Mouse (Mus musculus) layer of hippocampus, adult 6 months (tissue): ENCODE results near the gene Klk11. TPM values are rescaled to one million over a fixed set of nuclear protein-coding genes. Genes with fewer than 3 reads are reported as not detected.

Experiments used
- long read RNA-seq, 2 experiments: library from polyadenylated mRNA; unstranded; transcript quantifications; one replicate each; pipeline ENCODE4 v2.0.0; 2019 to 2020
- polyA plus RNA-seq: library from polyadenylated mRNA; unstranded; fragments of <200 nt; fragmentation: Nextera tagmentation; gene quantifications from 2 replicates; pipeline ENCODE4 v1.2.3, GENCODE M21; 2021

The Klk11 gene
- polyA plus RNA-seq, result not detected in 2 replicates
- long read RNA-seq, experiment 1, result 0 reads
- long read RNA-seq, experiment 2, result 0 reads

DNA sequence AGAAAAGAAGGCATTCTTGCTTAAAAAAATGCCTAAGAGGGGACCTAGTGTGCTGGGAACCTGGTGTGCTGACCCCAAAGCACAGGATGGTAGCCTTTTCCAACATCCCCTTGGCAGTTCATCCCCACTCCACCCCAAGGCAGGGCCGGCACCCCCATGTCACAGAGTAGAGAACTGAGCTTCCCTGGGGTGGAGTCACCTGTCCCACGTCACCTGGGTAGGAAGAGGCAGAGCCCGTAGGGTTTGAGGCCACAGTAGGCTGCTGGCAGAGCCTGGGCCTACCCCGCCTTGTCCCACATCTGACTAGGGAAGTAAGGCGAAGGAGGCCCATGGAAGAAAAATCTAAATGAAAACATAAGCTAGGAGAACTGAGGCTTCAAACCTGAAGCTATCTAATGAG is at the start of gene Klk11:
Klk11 (plus strand) TSS at position 241 of the 400 bp plus-strand sequence.

DNA sequence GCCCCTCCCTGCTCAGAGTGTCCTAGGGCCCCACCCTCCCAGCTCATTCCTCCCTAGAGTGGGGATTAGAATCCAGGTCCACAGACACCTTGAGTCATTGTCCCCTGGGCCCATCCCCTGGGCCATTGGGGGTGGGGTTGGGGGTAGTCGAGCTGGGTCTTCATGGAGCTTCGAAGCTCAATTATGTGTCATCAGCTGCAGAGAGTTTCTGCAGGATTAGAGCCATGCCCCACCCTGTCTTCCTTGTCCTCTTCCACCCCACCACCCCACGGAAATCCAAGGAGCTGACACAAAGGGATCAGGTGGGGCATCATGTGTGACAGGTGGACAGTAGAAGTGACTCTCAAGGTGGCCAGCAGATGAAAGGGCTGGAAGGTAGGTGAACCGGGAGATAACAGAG is 5.8 kb upstream of the Klk11 start, which contains the start of gene Klk12:
Klk12 (plus strand) TSS at position 301 of the 400 bp plus-strand sequence.

DNA sequence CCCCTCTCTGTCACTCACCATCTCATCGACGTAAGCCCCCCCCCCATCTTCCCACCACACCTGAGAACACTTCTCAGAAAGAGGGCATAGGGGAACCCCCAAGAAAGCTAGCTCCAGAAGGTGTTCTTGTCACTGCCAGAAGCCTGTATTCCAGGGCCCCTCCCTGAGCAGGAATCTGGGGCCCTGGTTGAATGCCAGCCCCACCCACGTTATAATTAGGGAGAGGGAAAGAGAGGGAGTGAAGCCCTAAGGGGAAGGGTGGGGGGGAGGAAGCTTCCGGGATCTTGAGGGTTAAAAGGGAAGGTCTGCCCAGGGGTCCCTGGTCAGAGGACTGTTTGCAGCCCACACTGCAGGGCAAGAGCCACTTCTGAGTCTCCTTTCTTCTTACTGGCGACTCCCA is 6.3 kb downstream of the Klk11 start, which contains the start of gene Klk10:
Klk10 (plus strand) TSS at position 290 of the 400 bp plus-strand sequence.

DNA sequence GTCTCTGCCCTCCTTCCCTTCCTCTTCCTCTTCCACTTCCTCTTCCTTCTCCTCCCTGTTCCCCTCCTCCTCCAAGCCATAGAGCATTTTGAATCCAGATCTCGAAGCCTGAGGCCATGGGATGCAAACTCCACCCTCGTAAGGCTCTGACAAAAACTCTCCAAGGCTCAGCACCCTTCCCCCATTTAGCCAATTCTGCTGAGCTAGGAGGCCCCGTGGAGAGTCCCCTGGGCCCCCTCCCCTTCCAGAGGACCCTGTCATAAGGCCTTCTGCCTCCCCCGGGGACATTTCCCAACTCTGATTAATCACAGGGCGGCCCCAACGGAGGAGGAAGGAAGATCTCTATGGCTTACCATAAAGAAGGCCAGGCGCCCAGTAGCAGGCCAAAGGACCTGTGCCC is 17.2 kb downstream of the Klk11 start, which contains the start of gene Klk9:
Klk9 (plus strand) TSS at position 301 of the 400 bp plus-strand sequence.

DNA sequence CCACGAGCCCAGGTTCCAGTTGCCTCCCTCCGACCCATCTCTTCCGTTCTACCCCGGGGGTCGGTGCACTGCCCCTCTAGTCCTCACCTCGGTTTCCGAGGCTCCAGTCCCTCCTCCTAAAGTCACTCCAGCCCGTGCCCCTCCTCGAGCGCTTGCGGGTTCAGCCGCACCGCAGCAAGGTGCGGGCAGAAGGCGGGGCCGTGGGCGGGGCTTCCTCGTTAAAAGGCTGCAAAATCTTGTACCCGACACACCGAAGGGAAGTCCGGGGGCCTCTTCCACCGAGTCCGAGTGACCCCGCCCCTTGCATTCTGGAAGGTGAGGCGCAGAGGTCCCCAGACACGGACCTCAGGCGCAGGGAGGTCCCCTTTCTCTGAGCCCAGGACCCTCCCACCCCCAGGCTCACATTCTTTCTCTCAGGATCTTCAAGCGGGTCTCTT is 22.9 kb downstream of the Klk11 start, which contains the start of gene Klk8:
Klk8 (plus strand) TSS at position 245 of the 437 bp plus-strand sequence.

DNA sequence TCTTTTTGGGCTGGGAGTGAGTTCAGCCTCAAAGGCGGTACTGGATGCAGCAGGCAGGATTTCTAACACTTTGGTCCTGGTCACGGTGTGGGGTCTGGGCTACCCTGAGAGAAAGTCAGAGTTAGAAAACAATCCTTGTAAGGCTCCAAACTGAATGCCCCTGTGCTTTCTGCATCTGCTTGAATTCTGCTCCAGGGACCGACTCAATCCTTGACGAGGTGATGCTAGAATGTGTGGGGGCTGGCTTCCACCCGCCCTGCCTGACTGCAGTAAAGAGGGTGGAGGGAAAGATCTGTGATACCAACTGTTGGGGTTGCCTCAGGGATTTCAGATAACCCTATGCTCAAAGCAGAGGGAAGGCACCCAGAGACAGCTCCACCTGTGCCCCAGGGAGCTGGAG is 36.6 kb downstream of the Klk11 start, which contains the start of gene Klk7:
Klk7 (plus strand) TSS at position 301 of the 400 bp plus-strand sequence.

DNA sequence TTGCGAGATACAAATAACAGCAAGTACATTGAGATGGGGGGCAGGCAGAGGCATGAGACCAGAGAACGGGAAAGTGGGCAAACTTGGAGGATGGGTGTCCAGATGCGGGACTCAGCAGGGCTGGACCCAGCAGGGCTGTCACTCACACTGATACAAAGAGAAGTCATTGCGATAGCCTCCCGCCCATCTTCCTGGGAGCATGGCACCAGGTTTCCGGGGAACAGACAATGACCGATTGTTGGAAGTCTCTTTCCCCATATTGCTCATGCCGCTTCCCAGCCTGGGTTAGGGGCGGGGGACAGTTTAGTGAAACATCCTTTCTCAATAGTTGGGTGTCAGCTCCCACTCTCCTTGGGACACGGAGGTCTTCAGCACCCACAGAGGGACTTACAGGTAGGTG is 49.8 kb downstream of the Klk11 start, which contains the start of gene Klk6:
Klk6 (plus strand) TSS at position 301 of the 400 bp plus-strand sequence.

Other genes with a start within 250 kb of the Klk11 start
- gene Cd33, start 230.2 kb upstream of the Klk11 start, polyA plus RNA-seq, result 4.6 and 7.2 TPM in 2 replicates
- gene Zfp658, start 212.3 kb upstream of the Klk11 start, polyA plus RNA-seq, result 1.4 and 1.5 TPM in 2 replicates
- gene Zfp719, start 195.0 kb upstream of the Klk11 start, polyA plus RNA-seq, result 6.2 and 7.4 TPM in 2 replicates
- gene Zfp819, start 167.4 kb upstream of the Klk11 start, polyA plus RNA-seq, result 0.13 and 0.19 TPM in 2 replicates
- gene Ceacam18, start 139.9 kb upstream of the Klk11 start, polyA plus RNA-seq, result 0.09 TPM in 1 of 2 replicates, not detected in the other
- 0.36 and 0.55 TPM in 2 replicates for gene Siglece, start 114.4 kb upstream of the Klk11 start, polyA plus RNA-seq
- gene Ctu1, start 102.6 kb upstream of the Klk11 start, polyA plus RNA-seq, result 7.8 and 8.8 TPM in 2 replicates
- not detected in 2 replicates for gene Klk14, start 84.2 kb upstream of the Klk11 start, polyA plus RNA-seq
- not detected in 2 replicates for gene Klk13, start 62.0 kb upstream of the Klk11 start, polyA plus RNA-seq
- not detected in 2 replicates for gene Klk12, start 5.7 kb upstream of the Klk11 start, polyA plus RNA-seq
- gene Klk10, start 6.4 kb downstream of the Klk11 start, polyA plus RNA-seq, result 1.1 and 1.4 TPM in 2 replicates
- 0.13 TPM in 1 of 2 replicates, not detected in the other for gene Klk9, start 17.3 kb downstream of the Klk11 start, polyA plus RNA-seq
- 45.3 and 58.8 TPM in 2 replicates for gene Klk8, start 23.0 kb downstream of the Klk11 start, polyA plus RNA-seq
- gene Klk7, start 36.7 kb downstream of the Klk11 start, polyA plus RNA-seq, result 0.16 and 0.21 TPM in 2 replicates
- 4.4 and 5.0 TPM in 2 replicates for gene Klk6, start 49.9 kb downstream of the Klk11 start, polyA plus RNA-seq
- gene Klk5, start 67.4 kb downstream of the Klk11 start, polyA plus RNA-seq, result 0.15 TPM in 1 of 2 replicates, not detected in the other
- not detected in 2 replicates for gene Klk4, start 106.6 kb downstream of the Klk11 start, polyA plus RNA-seq
- gene Klk15, start 159.1 kb downstream of the Klk11 start, polyA plus RNA-seq, result not detected in 2 replicates
- not detected in 2 replicates for gene Klk1b8, start 176.1 kb downstream of the Klk11 start, polyA plus RNA-seq
- not detected in 2 replicates for gene Klk1b1, start 192.1 kb downstream of the Klk11 start, polyA plus RNA-seq
- not detected in 2 replicates for gene Klk1b9, start 201.5 kb downstream of the Klk11 start, polyA plus RNA-seq
- gene Klk1b11, start 221.3 kb downstream of the Klk11 start, polyA plus RNA-seq, result not detected in 2 replicates
- not detected in 2 replicates for gene Klk1b26, start 237.6 kb downstream of the Klk11 start, polyA plus RNA-seq